Mouse (Mus musculus) B cell, adult 2 months (primary cell): ENCODE results near the gene Fam183b.
"Not testable (repeated sequence)": the region's sequence is repeated elsewhere in the genome, so short reads cannot be mapped to it uniquely, and the experiment has no call there.

Source experiments
- DNase-seq, 2 experiments: peaks; one replicate each; pipeline ENCODE4 v3.0.0; 2022

Fam183b gene

DNA sequence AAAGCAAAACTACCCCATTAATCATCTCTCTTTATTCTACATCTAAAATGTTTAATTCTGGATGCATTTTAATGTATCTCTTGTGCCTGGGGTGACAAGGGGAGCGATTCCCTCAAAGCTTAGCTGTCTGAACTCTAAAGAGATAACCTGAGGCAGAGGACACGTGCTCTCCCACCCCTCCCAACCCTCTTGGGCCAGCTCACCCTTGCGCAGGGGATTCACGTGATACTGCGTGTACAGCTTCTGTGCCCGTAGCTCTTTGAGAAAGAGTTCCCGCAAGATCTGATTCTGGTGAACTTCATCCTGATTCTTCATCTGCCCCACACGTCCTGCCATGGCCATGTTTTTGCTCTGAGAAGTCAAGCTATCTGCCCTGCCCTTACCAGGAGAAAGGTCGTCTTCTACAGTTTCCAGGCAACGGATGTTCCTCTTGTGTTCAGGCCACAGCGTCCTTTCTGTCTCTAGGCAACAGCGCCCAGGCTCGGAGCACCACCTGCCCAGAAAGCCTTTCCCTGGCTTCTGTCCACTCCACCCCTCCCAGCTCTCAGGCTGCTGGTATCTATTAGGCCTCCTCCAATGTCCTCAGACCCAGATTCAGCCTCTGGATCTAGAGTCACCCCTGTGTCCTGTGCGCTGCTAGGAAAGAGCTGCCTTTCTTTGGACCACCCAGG is at the start of gene Fam183b:
Fam183b (minus strand) TSS at position 403 of the 671 bp plus-strand sequence.
- no peak for DNase-seq

DNA sequence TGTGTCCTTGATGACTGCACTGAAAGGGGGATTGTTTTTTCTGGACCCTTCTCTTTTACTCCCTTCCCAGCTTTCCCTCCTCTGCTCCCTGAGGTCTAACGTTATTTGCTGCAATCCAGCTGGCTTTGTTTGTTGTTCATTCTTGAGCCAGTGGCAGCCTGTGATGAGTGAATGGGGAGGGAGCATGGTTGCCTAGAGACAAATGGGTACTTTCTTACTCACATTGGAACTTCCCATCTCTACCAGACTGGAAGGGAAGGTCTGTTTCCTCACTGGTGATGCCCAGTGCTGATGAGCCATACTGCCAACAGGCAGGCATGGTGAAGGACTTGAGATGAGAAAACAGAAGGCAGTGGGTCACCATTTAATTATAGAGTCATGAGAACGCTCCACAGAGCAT is 48.0 kb upstream of the Fam183b start:
- no peak for DNase-seq

DNA sequence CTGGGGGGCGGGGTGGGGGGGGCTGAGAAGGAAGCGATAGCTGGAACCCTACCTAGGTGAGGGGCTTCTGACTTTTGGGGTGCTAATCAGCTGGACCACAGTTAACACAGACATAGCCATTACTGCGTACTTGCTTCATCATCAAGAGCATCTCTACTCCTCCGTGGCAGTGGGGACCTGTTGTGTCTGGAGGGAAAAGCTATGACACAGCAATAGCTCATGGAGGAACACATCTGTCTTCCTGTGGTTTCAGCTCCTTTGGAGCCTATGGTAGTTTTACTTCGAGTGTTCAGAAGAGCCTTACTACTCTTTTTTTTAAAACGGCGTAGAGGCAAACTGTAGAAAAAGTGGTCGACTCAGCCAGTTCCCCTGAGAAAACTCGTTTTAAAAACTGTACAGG is 45.9 kb upstream of the Fam183b start:
- DNase-seq, result no peak

DNA sequence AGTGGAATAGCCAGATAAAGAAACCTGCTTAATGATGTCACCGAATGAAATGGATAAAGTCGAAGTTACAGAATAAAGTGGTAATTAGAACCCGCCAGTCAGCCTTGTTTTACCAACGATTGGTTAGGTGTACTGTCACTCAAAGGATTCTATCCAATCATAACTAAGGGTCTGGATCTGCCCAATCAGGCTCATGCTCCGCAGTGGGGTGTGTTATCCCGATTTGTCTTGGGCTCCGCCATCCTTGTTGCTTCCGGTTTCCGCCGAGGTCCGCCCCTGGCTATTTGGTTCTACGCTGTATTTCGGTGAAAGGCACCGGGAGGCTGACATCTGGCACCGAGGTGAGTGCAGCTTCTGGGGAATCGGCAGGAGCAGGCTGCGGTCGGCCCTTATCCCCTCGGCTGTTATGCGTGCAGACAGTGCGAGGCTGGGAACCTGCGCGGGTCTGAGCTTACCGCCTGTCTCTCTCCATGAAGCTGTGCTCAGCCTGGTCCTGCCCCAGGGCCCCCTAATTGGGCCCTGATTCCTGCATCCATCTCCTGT is 45.2 kb upstream of the Fam183b start, which contains the start of gene Gm12258:
Gm12258 (plus strand) TSS at position 240 of the 543 bp plus-strand sequence.
- DNase-seq, result peak; percentile 81 to 83

DNA sequence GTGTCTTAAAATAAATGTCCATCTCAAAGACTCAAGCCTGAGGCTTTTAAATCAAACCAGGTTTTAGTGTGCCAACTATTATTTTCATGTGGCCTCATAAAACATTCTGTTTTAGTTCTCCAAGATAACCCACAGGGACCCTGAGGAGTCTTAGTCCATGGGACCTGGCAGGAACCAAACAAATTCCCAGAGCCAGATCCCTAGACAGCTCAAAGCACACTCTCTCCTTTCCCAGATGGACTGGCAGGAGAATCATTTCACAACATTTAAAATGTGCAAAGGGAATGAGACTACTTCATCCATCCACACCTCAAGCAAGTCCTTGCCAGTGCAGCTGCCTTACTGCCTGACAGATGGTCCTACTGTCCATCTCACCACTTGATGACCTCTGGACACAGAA is 37.2 kb upstream of the Fam183b start, which contains the start of gene Olfr311:
Olfr311 (plus strand) TSS at position 301 of the 400 bp plus-strand sequence.
- DNase-seq, result not testable (repeated sequence)

DNA sequence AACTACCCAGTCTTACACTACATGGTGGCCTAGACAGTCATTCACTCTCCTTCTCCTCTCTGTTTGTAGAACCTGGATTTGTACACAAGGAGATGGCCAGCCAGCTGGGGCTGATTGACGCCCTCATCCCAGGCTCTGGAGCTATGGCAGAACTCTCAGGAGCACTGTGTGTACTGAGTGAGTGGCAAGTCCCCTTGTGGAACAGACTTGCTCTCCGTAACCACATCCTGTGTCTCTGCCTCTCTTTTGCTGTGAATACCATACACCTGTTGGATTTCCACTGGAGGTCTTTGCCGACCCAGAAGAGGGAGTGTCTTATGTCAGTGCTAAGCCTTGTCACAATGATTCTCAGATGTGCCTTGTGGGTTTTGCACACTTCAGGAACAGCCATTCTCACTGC is 30.8 kb upstream of the Fam183b start:
- not testable (repeated sequence) for DNase-seq

DNA sequence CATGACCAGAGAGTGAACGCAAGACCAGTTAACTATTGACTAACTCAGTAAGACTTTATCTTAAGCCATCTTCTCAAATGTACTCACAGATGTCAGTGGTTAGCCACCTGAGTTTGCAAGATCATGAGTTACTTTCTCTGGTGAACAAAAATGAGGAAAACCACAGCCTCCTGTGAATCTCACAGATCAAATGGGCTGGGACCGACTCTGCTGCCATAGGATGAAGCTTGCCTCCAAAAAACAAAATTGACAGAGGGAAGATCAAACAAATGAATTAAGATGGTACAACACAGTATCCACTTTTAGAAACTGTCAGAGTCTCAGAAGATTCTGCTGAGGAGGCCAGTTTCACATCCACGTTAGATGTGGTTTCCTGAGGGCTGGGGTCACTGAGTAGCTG is 28.0 kb upstream of the Fam183b start:
- no peak for DNase-seq

DNA sequence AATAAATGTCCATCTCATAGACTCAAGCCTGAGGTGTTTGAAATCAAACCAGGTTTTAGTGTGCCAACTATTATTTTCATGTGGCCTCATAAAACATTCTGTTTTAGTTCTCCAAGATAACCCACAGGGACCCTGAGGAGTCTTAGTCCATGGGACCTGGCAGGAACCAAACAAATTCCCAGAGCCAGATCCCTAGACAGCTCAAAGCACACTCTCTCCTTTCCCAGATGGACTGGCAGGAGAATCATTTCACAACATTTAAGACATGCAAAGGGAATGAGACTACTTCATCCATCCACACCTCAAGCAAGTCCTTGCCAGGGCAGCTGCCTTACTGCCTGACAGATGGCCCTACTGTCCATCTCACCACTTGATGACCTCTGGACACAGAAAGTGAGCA is 27.2 kb upstream of the Fam183b start, which contains the start of gene Olfr312:
Olfr312 (plus strand) TSS at position 301 of the 400 bp plus-strand sequence.
- not testable (repeated sequence) for DNase-seq

DNA sequence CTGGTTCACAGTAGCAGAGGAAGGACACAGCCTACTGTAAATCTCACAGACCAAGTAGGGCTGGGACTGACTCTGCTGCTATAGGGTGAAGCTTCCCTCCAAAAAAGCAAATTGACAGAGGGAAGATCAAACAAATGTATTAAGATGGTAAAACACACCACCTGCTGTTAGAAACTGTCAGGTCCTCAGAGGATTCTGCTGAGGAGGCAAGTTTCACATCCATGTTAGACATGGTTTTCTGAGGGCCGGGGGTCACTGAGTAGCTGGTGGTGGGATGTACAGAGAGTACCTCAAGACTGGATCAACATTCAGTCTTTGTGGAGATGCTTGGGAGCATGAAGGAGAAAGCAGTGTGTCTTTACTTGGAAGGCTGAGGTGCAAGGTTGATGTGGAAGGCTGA is 13.9 kb upstream of the Fam183b start:
- no peak for DNase-seq

DNA sequence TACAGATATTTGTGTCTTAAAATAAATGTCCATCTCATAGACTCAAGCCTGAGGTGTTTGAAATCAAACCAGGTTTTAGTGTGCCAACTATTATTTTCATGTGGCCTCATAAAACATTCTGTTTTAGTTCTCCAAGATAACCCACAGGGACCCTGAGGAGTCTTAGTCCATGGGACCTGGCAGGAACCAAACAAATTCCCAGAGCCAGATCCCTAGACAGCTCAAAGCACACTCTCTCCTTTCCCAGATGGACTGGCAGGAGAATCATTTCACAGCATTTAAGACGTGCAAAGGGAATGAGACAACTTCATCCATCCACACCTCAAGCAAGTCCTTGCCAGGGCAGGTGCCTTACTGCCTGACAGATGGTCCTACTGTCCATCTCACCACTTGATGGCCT is 12.9 kb upstream of the Fam183b start, which contains the start of gene Olfr313:
Olfr313 (plus strand) TSS at position 301 of the 400 bp plus-strand sequence.
- DNase-seq, result not testable (repeated sequence)

DNA sequence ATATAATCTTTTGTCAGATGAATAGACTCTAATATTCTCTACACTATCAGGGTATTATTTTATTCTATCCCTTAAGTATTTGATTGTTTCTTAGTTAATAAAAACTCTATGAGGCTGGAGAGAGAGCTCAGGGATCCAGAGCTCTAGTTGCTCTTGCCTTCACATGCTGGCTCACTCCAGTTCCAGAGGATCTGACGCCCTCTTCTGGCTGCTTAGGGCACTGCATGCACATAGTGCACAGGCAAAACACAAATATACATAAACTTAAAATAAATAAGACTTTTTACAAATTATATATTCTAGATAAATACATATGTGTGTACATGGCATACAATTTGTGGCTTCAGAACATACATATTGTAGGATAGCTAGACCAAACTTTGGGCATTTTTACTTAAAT is 10.2 kb upstream of the Fam183b start:
- DNase-seq, result peak; percentile 18 to 22

DNA sequence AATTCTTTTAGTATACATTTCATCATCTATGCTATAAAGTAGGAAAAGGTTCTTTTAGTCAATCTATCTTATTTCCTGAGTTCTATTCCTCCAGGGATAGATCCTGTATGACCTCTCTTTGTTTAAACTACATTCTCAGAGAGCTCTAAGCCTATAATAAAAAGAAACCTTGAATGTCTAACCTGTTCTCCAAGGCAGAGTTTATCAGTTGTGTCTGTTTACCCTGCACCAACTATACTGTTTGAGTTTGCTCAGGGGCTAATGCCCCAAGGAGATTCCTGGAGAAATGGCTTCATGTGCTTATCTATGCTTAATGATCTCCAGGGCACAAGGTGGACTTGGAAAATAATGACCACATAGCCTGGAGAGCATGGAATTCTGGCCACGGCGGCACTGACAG is 2.6 kb upstream of the Fam183b start:
- no peak for DNase-seq

DNA sequence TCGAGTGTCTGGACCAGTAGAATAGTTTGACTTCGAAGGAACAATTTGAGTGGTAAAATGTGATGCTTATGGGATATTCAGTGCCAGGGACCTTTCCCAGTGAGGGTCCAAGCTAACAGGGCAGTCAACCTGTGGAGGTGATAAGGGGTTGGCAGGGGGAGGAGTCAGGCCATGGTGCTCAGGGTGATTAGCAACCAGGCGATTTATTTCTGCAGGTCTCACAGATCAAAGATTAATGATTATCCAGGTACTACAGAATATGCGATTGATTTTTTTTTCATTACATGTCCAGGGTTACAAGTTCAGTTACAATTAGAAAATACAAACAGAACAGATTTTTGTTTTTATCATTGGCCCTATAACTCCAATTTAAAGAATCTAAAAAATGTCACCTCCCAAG is 2.1 kb upstream of the Fam183b start:
- DNase-seq, result no peak

DNA sequence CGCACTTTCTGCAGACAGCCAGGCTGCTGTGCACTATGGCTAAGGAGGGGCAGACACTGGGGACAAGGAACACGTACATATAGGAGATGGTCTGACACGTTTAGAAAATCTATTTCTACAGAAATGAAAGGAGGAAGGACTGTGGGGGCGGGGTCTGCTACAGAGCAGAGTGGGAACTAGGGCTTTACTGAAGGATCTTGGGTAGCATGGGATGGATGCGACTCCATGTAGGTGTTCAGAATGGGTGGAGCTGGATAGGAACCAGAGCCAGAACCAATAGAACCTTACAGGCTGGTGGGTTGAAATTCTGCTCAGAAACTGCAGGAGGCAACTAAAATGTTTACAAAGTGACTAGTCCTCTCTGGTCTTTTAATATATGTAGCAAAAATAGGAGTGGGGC is 2.0 kb downstream of the Fam183b start:
- DNase-seq, result no peak

DNA sequence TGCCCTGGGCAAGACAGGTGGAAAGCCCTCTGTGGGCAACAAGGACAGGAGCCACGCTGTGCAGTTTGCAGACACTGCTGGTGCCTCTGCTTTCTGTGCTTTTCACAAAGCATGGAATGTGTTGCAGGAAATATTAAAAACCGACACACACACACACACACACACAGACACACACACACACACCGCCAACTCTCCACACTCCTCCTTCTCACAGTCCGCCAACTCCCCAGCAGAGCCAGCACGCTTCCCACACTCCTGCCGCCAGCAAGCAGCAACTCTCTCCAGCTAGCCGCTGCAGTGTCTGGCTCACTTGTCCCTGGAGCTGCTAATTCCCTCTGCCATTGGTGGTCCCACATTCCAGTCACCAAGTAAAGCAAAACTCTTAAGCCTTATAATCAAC is 4.9 kb downstream of the Fam183b start:
- DNase-seq, result no peak

DNA sequence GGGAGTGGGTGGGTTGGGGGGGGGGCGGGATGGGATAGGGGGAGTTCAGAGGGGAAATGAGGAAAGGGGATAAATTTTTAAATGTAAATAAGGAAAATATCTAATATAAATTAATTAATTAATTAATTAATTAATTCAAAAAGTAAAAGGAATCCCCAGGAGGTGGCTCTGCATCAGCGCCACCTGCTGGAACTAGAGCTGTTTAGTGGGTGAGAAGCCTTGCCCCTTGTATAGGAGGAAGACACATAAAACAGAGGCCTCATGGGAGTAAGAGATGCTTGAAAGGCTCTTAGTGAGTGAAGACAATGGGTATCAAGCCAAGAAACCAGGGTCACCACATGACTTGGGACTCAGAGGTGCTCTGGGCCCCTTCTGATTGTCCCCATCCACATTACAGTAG is 5.9 kb downstream of the Fam183b start:
- peak; percentile 34 to 46 for DNase-seq

DNA sequence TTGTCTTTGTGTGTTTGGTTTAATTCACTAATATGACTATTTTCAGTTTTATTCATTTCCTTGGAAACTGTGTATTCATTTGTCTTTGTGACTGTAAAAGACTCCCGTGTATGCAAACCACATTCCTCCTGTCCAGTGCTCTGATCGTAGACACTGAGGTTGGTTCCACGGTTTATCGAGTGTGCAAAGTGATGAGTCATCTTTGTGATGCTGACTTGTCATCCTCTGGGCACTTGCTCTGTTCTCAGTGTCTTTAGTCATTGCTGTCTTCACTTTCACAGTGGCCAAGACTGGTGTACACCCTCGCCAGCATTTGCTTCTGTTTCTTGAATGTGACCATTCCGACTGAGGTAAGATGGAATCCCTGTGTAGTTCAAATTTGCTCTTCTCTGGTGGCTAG is 11.1 kb downstream of the Fam183b start:
- no peak for DNase-seq

DNA sequence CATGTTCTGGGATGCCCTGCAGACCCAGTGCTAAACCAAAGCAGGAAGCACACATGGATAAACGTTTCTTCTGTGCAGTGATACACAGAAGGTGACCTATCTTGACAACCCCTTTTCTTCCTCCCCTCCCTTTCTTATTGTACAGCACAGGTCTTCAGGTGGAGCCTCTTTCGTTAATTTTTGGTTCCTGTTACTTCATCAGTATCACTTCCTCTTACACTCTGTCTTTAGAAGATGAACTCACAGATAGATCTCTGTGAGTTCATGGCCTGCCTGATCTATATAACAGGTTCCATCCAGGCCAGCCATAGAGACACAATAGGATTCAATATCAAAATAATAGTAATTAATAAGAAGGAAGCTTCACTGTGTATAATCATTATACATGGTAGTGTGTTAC is 11.7 kb downstream of the Fam183b start:
- DNase-seq, result peak; percentile 44 to 48

DNA sequence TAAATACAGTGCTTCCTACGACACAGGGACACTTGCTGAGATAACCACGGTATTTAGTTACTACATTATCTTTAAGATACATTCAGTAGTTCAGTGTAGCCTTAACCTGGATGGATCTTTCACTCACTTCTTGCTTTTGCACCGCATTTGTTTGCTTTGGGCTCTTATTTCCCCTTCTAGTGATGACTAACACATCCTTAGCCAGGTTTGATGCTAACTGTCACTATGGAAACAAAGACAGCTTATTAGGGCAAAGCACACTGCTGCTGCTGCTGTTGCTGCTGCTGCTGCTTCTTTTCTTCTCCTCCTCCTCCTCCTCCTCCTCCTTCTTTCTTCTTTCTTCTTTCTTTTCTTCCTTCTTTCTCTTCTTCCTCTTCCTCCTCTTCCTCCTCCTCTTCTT is 12.2 kb downstream of the Fam183b start:
- peak; percentile 35 to 50 for DNase-seq

DNA sequence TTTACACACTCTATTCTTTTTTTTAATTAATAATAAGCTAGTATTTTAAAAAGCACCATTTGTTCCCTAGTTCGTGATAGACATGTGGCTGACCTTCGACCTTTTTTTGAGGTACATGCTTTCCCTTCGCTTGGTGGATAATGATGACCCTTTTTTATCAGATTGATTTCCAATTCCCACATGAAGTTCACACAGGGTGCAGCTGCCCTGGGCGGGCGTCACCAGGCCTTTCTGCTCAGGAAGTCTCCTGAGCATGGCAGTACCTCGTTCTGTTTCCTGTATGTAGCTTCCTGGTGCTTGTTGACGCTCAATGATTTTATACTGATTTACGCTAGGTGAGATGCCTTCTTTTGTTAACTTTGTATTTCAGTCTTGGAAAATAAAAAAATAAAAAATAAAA is 13.4 kb downstream of the Fam183b start:
- DNase-seq, result peak; percentile 46 to 49

DNA sequence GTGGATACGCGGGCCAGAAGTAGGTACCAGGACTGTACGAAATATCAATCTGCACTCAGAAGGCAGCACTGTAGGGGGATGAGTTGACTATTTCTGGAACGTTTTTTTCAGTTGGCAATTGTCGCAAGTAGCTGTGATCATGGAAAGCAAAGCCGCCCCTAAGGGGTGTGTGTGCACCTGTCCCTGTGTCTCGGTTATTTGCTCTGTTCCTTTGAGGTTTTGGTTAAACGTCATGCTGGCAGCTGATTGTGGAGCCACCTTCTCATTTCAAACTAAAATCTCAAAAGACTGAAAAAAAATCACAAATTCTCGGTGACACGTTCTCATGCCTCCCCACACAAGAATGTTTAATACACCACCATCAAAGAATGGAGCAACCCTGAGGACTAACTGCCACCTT is 14.1 kb downstream of the Fam183b start:
- peak; percentile 17 to 22 for DNase-seq

DNA sequence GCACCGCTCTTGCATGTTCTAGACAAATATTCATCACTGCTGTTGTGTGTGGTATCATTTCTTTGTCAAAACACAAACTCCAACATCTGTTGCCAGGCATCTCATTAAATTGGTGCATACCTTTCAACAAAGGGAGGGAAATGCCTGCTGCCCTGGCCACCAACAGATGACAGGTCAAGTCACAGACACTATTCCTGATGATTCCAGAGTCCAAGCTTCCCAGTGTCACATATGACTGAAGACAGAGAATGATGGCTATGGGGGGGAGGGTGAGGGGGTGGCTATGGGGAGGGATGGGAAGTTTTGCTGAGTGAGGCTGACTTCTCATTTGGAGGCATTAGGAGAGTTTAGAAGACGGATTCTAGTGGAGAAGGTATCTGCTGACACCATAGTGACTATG is 17.6 kb downstream of the Fam183b start:
- no peak for DNase-seq

DNA sequence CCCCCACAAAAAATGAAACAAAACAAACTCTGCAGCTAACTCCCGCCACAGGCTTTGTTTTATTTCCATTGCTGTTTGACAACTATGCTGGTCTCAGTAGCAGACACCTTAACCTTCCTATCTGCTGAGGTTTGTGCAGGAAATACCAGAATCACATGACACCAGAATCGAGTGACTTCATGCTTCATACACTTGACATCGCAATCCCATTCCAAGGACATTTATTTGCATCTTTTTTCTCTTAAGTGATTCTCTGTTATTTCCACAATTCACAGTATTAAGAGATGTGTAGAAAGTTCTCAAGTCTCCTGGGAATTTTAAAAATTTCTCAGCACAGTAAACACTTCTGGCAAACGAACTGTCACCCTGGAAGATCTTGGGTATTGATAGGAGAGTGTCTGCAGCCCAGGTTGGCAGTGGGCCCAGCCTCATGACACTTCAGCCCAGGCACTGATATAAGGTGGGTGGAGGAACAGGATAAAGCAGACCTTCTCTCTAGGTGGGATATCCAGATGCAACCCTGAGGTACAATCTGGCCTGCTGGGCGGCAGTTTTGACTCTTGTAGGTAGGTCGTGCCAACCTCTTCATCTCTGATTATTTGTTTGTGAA is 19.2 kb downstream of the Fam183b start, which contains the start of gene Olfr314:
Olfr314 (plus strand) TSS at position 473 of the 610 bp plus-strand sequence.
- no peak for DNase-seq

DNA sequence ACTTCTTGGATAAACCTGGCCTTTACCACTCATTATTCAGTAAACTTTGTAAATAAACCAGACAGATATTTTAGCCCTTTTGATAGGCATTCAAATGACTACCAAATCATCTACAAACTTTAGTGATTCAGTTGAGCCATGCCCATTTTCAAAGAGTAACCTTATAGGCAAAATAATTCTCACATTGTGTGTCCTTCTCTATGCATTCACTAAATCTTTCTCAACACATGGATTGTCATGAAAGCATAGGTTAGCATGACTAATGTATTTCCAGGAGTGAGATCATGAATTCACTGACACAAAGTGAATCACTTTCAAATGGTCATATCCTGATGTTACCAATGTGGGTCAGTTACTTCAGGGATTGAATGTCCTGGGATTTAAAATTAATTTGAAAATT is 28.9 kb downstream of the Fam183b start, which contains the start of gene Olfr315:
Olfr315 (plus strand) TSS at position 301 of the 400 bp plus-strand sequence.
- DNase-seq, result no peak
